Mouse (Mus musculus): ENCODE data around the gene Ryk. TPM values are rescaled to one million over a fixed set of nuclear protein-coding genes. Genes with fewer than 3 reads are reported as not detected.

Ryk gene
- polyA plus RNA-seq, 1 experiment from 2014 or later: 10.7 TPM

DNA sequence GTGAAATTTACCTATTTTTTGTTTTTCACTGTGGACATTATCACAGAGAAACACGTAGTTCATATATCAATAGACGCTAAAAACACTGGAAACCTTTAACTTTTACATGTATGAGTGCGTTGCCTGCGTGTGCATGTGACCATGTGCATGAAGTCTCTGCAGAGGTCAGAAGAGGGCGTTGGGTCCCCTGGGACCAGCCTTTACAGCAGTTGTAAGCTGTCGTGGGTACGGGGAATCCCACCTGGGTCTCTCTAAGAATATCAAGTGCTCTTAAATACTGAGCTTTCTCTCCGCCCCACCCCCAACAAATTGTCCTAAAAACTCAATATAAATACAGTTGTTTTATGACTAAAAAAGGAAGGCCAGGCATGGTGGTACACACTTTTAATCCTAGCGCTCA, 50.0 kb downstream of the Ryk start:
- Histone ChIP-seq H3K27me3 (ENCODE audit: control insufficient read depth, insufficient read depth, low read depth, low read length) (no peaks in the 10 kb centered on the region), H3K27ac (ENCODE audit: low read length) (no peak overlapping the region), H3K4me1 (ENCODE audit: control insufficient read depth, insufficient read depth, low read length) (no peaks in the 10 kb centered on the region), H3K36me3 (ENCODE audit: control insufficient read depth, insufficient read depth, low read length) (peaks cover 3% of the 10 kb centered on the region; the same call in 1 of the 2 replicates), H3K4me2 (ENCODE audit: low read length) (no peak overlapping the region), H3K4me3 (ENCODE audit: low read depth, low read length) (no peak overlapping the region), H3K9ac (ENCODE audit: low read depth, low read length) (no peak overlapping the region), H3K9me3 (replicated peaks; ENCODE audit: control insufficient read depth, low read length, poor library complexity, severe bottlenecking) (no peaks in the 10 kb centered on the region)
- WGBS: 88% methylated on average over 9 of the region's 9 CpGs
- ATAC-seq: no peak

DNA sequence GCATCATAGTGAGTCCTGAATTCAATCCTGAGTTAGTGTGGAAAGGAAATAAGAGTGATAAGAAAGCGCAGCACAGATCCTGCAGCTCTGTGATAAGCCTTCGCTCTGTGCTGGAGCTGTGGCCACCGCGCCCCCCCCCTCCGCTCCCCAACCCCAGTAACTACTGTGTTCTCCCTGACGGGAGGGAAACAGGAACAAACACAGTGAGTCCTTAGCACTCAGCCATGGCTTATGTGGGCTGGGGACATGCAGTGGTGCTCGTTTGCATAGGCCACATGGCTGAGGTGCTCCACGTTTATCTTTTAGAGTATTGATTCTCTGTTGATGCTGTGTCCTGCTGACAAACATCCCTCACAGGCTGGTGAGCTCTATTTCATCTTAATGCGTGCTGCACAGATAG, 55.4 kb downstream of the Ryk start:
- Histone ChIP-seq H3K9me3 (replicated peaks; ENCODE audit: control insufficient read depth, low read length, poor library complexity, severe bottlenecking) (no peaks in the 10 kb centered on the region), H3K27ac (ENCODE audit: low read length) (no peak overlapping the region), H3K4me1 (ENCODE audit: control insufficient read depth, insufficient read depth, low read length) (no peaks in the 10 kb centered on the region), H3K9ac (ENCODE audit: low read depth, low read length) (no peak overlapping the region), H3K36me3 (ENCODE audit: control insufficient read depth, insufficient read depth, low read length) (peaks cover 6% of the 10 kb centered on the region), H3K27me3 (ENCODE audit: control insufficient read depth, insufficient read depth, low read depth, low read length) (no peaks in the 10 kb centered on the region), H3K4me2 (ENCODE audit: low read length) (no peak overlapping the region), H3K4me3 (ENCODE audit: low read depth, low read length) (no peak overlapping the region)
- 72% methylated on average over 9 of the region's 9 CpGs for WGBS
- ATAC-seq: no peak

DNA sequence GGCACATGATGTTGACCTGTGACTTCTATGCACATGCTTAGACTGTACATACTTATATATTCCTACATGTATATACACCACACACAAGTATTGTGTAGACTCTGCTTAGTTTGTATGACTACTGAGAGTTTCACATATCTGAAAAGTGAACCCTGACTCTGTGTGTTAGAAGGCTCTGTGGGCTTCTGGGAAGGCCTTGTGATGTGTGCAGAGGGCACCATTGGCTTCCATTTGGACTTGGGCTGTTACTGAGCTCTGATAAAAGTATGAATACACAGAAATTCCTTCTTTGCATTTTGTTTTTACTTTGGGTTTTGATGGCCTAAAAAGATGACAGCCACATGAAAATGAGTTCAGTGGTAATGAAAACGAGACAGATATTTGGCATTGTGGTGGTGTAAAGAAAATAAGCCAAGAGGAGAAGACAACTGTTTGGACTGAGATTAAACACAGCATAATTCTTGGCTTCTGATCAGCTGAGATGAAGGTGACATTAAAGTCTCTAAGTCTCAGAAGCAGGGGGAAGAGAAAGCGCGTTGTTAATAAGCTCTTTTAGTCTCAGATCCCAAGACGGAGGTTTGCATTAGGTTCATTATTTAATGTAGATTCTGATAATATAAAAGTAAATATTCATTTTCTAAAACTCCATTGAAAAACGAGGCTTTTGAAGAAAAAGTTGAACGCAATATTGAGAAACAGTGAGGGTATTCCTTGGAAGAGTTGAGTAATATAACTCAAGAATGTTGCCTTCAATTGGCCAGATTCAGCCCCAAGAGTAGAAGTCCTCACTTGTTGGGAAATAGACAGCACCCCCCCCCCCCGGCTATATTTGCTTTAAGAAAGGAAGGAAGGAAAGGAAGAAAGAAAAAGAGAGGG, 58.0 kb downstream of the Ryk start:
- H3K4me3 ChIP-seq (ENCODE audit: low read depth, low read length): no peak overlapping the region
- no peaks in the 10 kb centered on the region for H3K27me3 ChIP-seq (ENCODE audit: control insufficient read depth, insufficient read depth, low read depth, low read length)
- H3K9me3 ChIP-seq (replicated peaks; ENCODE audit: control insufficient read depth, low read length, poor library complexity, severe bottlenecking): no peaks in the 10 kb centered on the region
- no peak overlapping the region for H3K4me2 ChIP-seq (ENCODE audit: low read length)
- no peak for ATAC-seq
- 87% methylated on average over 7 of the region's 7 CpGs for WGBS
- H3K4me1 ChIP-seq (ENCODE audit: control insufficient read depth, insufficient read depth, low read length): no peaks in the 10 kb centered on the region
- no peak overlapping the region for H3K27ac ChIP-seq (ENCODE audit: low read length)
- H3K36me3 ChIP-seq (ENCODE audit: control insufficient read depth, insufficient read depth, low read length): peaks cover 6% of the 10 kb centered on the region; the same call in 1 of the 2 replicates
- H3K9ac ChIP-seq (ENCODE audit: low read depth, low read length): no peak overlapping the region

DNA sequence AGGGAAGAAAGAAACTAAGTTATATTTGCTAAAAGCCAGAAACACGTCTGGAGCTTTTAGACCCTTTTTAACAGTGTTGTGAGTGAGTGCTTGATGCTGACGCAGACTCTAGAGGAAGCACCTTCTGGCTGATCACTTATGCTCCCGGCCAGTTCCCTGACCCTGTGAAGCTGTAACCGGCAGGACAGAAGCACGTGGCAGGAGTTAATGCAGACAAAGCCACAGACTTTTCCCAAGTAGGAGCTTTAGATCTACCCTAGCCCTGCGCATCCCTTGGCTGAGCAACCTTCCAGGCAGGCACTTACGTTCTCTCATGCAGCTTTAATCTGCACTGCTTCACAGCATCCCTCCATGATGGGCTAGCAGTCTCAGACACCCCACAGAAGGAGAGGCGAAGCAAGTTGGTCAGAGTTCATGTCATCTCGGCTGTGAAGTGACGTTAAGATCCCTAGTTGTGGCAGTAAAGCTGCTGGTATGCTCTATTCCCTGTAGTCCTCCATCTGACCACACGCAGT, 58.7 kb downstream of the Ryk start:
- Histone ChIP-seq H3K9ac (ENCODE audit: low read depth, low read length) (no peak overlapping the region), H3K4me1 (ENCODE audit: control insufficient read depth, insufficient read depth, low read length) (no peaks in the 10 kb centered on the region), H3K4me3 (ENCODE audit: low read depth, low read length) (no peak overlapping the region), H3K27me3 (ENCODE audit: control insufficient read depth, insufficient read depth, low read depth, low read length) (no peaks in the 10 kb centered on the region), H3K27ac (ENCODE audit: low read length) (no peak overlapping the region), H3K36me3 (ENCODE audit: control insufficient read depth, insufficient read depth, low read length) (peaks cover 8% of the 10 kb centered on the region; the same call in 1 of the 2 replicates), H3K9me3 (replicated peaks; ENCODE audit: control insufficient read depth, low read length, poor library complexity, severe bottlenecking) (no peaks in the 10 kb centered on the region), H3K4me2 (ENCODE audit: low read length) (no peak overlapping the region)
- WGBS: 88% methylated on average over 11 of the region's 11 CpGs
- no peak for ATAC-seq

DNA sequence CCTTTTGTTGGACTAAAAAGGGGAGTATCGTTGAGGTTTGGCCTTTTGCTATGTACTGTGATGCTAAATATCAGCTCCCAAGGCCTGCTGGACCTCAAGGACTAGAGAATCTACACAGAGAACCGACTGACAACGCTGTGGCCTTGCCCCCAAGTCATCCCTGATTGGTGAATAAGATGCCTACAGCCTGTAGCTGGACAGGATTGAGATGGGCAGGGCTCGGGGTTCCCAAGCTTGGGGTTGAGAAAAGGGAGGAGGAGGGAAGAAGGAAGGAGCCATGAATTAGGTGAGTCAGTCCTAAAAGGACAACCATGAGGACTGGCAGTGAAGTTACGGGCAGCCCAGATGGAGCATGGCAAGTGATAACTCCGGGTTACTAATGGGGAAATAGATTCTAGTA, 65.2 kb downstream of the Ryk start:
- no peak for ATAC-seq
- Histone ChIP-seq H3K9ac (ENCODE audit: low read depth, low read length) (no peak overlapping the region), H3K4me2 (ENCODE audit: low read length) (no peak overlapping the region), H3K36me3 (ENCODE audit: control insufficient read depth, insufficient read depth, low read length) (peaks cover 14% of the 10 kb centered on the region), H3K27ac (ENCODE audit: low read length) (no peak overlapping the region), H3K9me3 (replicated peaks; ENCODE audit: control insufficient read depth, low read length, poor library complexity, severe bottlenecking) (no peaks in the 10 kb centered on the region), H3K27me3 (ENCODE audit: control insufficient read depth, insufficient read depth, low read depth, low read length) (no peaks in the 10 kb centered on the region), H3K4me1 (ENCODE audit: control insufficient read depth, insufficient read depth, low read length) (no peaks in the 10 kb centered on the region), H3K4me3 (ENCODE audit: low read depth, low read length) (no peak overlapping the region)
- 92% methylated on average over 6 of the region's 6 CpGs for WGBS

DNA sequence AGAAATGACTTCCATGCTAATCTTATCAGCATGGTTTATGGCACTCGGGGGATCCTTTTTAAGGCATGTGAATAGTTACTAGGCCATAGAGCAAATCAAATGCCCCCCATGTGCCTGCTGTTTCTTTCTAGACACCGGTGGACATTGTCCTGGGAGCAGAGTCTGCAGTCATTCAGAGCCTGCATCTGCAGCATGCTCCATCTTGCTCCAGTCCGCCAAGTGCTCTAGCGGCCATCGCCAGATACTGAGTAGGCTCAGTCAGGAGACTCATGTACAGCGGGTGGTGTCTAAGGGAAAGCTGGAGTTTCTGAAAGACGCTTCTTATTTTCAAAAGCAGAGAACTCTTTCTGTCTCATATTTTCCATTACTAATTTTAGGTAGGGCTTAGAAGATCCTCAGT, 67.6 kb downstream of the Ryk start:
- peaks cover 18% of the 10 kb centered on the region for H3K36me3 ChIP-seq (ENCODE audit: control insufficient read depth, insufficient read depth, low read length)
- no peak overlapping the region for H3K27ac ChIP-seq (ENCODE audit: low read length)
- 88% methylated on average over 7 of the region's 7 CpGs for WGBS

DNA sequence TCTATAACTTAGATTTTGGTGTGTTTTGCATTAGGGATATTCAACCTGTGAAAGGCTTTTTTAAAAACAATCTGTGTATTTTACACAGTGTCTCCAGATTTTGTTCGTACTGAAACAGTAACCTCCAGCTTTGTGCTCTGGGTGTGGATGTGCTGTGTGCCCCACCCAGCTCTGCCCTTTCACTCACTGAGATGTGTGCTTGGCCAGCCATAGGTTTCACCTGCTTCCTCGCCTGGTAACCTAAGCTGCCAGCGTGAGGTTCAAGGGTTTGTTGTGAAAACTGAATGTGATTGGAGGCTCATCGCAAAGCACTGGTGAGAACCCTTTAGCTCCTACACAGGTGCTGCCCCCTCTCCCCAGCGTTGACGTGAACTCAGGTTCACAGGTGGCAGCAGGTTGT, 70.2 kb downstream of the Ryk start:
- no peak overlapping the region for H3K4me2 ChIP-seq (ENCODE audit: low read length)
- no peak overlapping the region for H3K9ac ChIP-seq (ENCODE audit: low read depth, low read length)
- ATAC-seq: no peak
- H3K27me3 ChIP-seq (ENCODE audit: control insufficient read depth, insufficient read depth, low read depth, low read length): no peaks in the 10 kb centered on the region
- no peaks in the 10 kb centered on the region for H3K9me3 ChIP-seq (replicated peaks; ENCODE audit: control insufficient read depth, low read length, poor library complexity, severe bottlenecking)
- no peak overlapping the region for H3K27ac ChIP-seq (ENCODE audit: low read length)
- H3K4me1 ChIP-seq (ENCODE audit: control insufficient read depth, insufficient read depth, low read length): no peaks in the 10 kb centered on the region
- H3K4me3 ChIP-seq (ENCODE audit: low read depth, low read length): no peak overlapping the region
- peaks cover 8% of the 10 kb centered on the region for H3K36me3 ChIP-seq (ENCODE audit: control insufficient read depth, insufficient read depth, low read length)
- 95% methylated on average over 6 of the region's 6 CpGs for WGBS

More for the DNA sequence above, 67.6 kb downstream of the Ryk start:
- no peak overlapping the region for H3K9ac ChIP-seq (ENCODE audit: low read depth, low read length)
- H3K9me3 ChIP-seq (replicated peaks; ENCODE audit: control insufficient read depth, low read length, poor library complexity, severe bottlenecking): no peaks in the 10 kb centered on the region
- no peak for ATAC-seq
- H3K4me3 ChIP-seq (ENCODE audit: low read depth, low read length): no peak overlapping the region
- H3K4me2 ChIP-seq (ENCODE audit: low read length): no peak overlapping the region
- no peaks in the 10 kb centered on the region for H3K4me1 ChIP-seq (ENCODE audit: control insufficient read depth, insufficient read depth, low read length)
- no peaks in the 10 kb centered on the region for H3K27me3 ChIP-seq (ENCODE audit: control insufficient read depth, insufficient read depth, low read depth, low read length)

DNA sequence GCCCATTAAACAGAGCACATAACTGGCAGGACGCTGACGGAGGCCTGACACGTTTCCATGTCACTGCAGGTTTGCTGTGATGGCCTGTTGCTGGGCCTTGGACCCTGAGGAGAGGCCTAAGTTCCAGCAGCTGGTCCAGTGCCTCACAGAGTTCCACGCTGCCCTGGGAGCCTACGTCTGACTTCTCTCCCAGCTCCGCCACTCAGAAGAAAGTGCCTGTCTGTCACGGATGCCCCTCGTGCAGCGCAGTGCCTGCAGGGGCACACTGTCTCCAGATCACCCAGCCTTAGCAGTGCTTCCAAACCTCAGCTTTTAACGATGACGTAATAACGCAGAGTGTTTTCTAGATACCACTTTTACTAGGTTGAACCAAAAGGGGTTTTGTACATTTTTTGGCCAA, 72.1 kb downstream of the Ryk start:
- Histone ChIP-seq H3K9me3 (replicated peaks; ENCODE audit: control insufficient read depth, low read length, poor library complexity, severe bottlenecking) (no peaks in the 10 kb centered on the region), H3K27me3 (ENCODE audit: control insufficient read depth, insufficient read depth, low read depth, low read length) (no peaks in the 10 kb centered on the region), H3K9ac (ENCODE audit: low read depth, low read length) (no peak overlapping the region), H3K36me3 (ENCODE audit: control insufficient read depth, insufficient read depth, low read length) (peaks cover 13% of the 10 kb centered on the region), H3K4me3 (ENCODE audit: low read depth, low read length) (no peak overlapping the region), H3K4me2 (ENCODE audit: low read length) (no peak overlapping the region), H3K27ac (ENCODE audit: low read length) (no peak overlapping the region), H3K4me1 (ENCODE audit: control insufficient read depth, insufficient read depth, low read length) (no peaks in the 10 kb centered on the region)
- 88% methylated on average over 12 of the region's 12 CpGs for WGBS
- ATAC-seq: no peak

DNA sequence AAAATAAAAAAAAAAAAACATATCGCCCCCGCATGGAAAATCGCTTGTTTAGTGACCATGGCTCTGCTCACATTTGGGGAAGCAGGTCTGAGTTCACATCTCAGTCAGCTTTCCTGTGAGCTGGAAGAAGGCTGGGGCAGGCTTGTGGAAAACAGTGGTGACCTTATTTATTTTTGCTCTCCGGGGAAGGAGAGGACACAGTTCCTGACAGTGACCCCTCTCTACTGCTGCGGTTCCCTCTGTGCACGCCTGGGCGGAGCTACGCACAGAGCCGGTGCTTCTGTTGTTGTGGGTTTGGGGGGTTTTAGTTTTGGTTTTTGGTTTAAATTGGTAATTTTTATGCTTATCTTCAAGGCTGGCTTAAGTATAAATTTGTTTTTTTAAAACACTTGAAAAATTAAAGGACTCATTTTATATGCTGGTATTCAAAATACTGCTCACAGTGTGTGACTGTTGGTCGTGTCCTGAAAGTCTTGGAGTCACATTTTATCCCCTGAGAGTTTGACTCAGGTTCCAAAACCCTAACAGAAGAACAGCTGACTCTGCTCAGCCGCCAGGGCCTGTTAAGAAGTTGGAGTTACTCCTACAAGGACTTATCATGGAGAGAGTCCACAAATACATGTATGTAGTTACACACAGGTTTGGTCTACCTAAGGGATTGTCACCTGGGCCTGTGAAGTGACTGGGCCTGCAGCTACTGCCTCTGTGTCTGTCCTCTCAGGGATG, 73.0 kb downstream of the Ryk start:
- ATAC-seq: no peak
- no peaks in the 10 kb centered on the region for H3K4me1 ChIP-seq (ENCODE audit: control insufficient read depth, insufficient read depth, low read length)
- no peaks in the 10 kb centered on the region for H3K9me3 ChIP-seq (replicated peaks; ENCODE audit: control insufficient read depth, low read length, poor library complexity, severe bottlenecking)
- no peaks in the 10 kb centered on the region for H3K27me3 ChIP-seq (ENCODE audit: control insufficient read depth, insufficient read depth, low read depth, low read length)
- H3K4me3 ChIP-seq (ENCODE audit: low read depth, low read length): no peak overlapping the region
- WGBS: 91% methylated on average over 11 of the region's 11 CpGs
- H3K4me2 ChIP-seq (ENCODE audit: low read length): no peak overlapping the region
- no peak overlapping the region for H3K9ac ChIP-seq (ENCODE audit: low read depth, low read length)
- no peak overlapping the region for H3K27ac ChIP-seq (ENCODE audit: low read length)
- H3K36me3 ChIP-seq (ENCODE audit: control insufficient read depth, insufficient read depth, low read length): peaks cover 13% of the 10 kb centered on the region

Measured in midbrain, embryonic 16.5 days (tissue).